Mouse (Mus musculus): ENCODE data around the gene Kif13a. TPM values are rescaled to one million over a fixed set of nuclear protein-coding genes. Genes with fewer than 3 reads are reported as not detected.
A peak's percentile ranks its signal among the peaks of the same experiment; 100 is the strongest.

Gene Kif13a
- polyA plus RNA-seq, 1 experiment: 17.4 TPM

DNA sequence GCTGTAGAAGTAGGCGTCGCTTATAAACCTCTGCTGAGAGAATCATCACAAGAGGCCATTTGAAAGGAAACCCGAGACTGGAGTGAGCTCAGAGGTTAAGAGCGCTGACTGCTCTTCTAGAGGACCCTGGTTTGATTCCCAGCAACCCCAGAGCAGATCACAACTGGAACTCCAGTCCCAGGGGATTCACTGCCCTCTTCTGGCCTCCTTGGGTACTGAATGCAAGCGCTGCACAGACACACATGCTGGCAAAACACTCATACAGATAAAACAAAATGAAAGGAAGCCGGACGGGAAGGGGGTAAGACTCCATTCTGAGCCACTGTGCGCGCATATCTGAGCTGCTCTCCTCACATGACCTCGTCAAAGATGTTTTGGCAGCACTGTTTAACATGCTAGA is 94.9 kb downstream of the Kif13a start:
- WGBS: 95% methylated on average over 10 of the region's 10 CpGs
- no peak overlapping the region for H3K4me3 ChIP-seq (ENCODE audit: insufficient read depth, low read depth, low read length)

DNA sequence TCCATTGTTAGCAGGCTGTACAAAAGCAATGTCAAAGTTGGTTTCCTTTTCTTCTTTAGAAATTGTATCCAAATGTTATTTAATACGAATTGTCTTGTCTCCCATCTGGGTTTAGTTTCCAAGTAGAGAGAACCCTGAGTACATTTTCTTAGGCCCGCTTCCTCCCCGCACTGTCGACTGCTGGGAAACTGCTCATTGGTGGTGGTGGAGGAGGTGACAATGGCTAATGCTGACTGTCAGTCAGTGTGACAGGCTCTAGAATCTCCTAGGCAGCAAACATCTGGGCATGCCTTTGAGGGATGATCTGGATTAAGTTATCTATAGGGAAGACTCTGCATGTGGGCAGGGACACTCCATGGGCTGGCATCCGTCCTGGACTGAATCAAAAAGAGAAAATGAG is 96.1 kb downstream of the Kif13a start:
- Histone ChIP-seq H3K4me1 (ENCODE audit: control insufficient read depth, insufficient read depth, low read length) (no peaks in the 10 kb centered on the region), H3K4me3 (ENCODE audit: insufficient read depth, low read depth, low read length) (no peak overlapping the region), H3K27ac (ENCODE audit: insufficient read depth, low read depth, low read length) (no peak overlapping the region), H3K36me3 (ENCODE audit: control insufficient read depth, insufficient read depth, low read length) (peaks cover 3% of the 10 kb centered on the region), H3K27me3 (replicated peaks; ENCODE audit: control insufficient read depth, insufficient read depth, low read length) (no peaks in the 10 kb centered on the region)
- TF ChIP-seq POLR2A (IDR thresholded peaks at IDR 0.05; ENCODE audit: low read depth, low read length): no peak
- no peak for TF ChIP-seq CTCF (conservative IDR thresholded peaks at IDR 0.05; ENCODE audit: insufficient read depth, insufficient read length, low read depth, low read length)
- WGBS: 71% methylated on average over 5 of the region's 5 CpGs
- no peak for DNase-seq

More for the DNA sequence above, 94.9 kb downstream of the Kif13a start:
- Histone ChIP-seq H3K36me3 (ENCODE audit: control insufficient read depth, insufficient read depth, low read length) (peaks cover 3% of the 10 kb centered on the region), H3K4me1 (ENCODE audit: control insufficient read depth, insufficient read depth, low read length) (no peaks in the 10 kb centered on the region), H3K27me3 (replicated peaks; ENCODE audit: control insufficient read depth, insufficient read depth, low read length) (no peaks in the 10 kb centered on the region), H3K27ac (ENCODE audit: insufficient read depth, low read depth, low read length) (no peak overlapping the region)
- no peak for DNase-seq
- TF ChIP-seq POLR2A (IDR thresholded peaks at IDR 0.05; ENCODE audit: low read depth, low read length): no peak
- no peak for TF ChIP-seq CTCF (conservative IDR thresholded peaks at IDR 0.05; ENCODE audit: insufficient read depth, insufficient read length, low read depth, low read length)

DNA sequence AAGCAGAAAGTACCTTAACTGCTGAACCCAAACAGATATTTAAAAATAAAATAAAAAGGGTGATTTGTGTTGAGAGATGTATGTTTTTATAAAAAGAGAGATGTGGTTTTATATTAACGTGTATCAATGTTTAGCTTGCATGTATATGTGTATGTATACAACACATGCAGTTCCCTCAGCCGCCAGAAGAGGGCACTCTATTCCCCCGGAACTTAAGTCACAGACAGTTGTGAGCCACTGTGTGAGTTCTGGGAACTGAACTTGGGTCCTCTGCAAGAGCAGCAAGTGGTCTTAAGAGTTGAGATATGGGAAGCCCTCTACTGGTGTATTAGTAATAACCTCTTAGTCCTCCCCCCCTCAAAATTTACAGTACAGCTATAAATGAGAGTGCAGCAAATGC is 96.7 kb downstream of the Kif13a start:
- no peaks in the 10 kb centered on the region for H3K4me1 ChIP-seq (ENCODE audit: control insufficient read depth, insufficient read depth, low read length)
- H3K36me3 ChIP-seq (ENCODE audit: control insufficient read depth, insufficient read depth, low read length): peaks cover 3% of the 10 kb centered on the region
- TF ChIP-seq CTCF (conservative IDR thresholded peaks at IDR 0.05; ENCODE audit: insufficient read depth, insufficient read length, low read depth, low read length) (peak; percentile 52), POLR2A (IDR thresholded peaks at IDR 0.05; ENCODE audit: low read depth, low read length) (no peak)
- 75% methylated on average over 3 of the region's 3 CpGs for WGBS
- H3K4me3 ChIP-seq (ENCODE audit: insufficient read depth, low read depth, low read length): no peak overlapping the region
- H3K27ac ChIP-seq (ENCODE audit: insufficient read depth, low read depth, low read length): no peak overlapping the region
- peak; percentile 8 for DNase-seq
- H3K27me3 ChIP-seq (replicated peaks; ENCODE audit: control insufficient read depth, insufficient read depth, low read length): no peaks in the 10 kb centered on the region

DNA sequence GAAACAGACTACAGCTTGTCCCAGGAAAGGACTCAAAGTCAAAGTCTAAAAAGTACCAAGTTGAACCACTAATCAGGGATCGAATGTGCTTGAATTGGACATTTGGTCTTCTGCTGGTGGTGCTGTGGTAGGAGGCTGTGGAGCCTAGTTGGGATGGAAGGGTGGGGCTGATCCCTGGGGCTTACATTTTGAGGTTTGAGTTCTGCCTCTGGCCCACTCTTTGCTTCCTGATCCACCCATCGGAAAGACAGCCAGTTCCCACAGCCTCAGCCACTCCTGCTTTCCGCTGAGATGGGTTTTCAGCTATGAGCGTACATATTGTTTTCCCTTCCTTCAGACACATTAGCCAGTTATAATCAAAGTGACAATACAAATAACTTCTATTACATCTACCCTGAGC is 106.4 kb downstream of the Kif13a start:
- no peak for DNase-seq
- Histone ChIP-seq H3K4me3 (ENCODE audit: insufficient read depth, low read depth, low read length) (no peak overlapping the region), H3K27ac (ENCODE audit: insufficient read depth, low read depth, low read length) (no peak overlapping the region), H3K36me3 (ENCODE audit: control insufficient read depth, insufficient read depth, low read length) (peaks cover 2% of the 10 kb centered on the region; the same call in 1 of the 2 replicates), H3K4me1 (ENCODE audit: control insufficient read depth, insufficient read depth, low read length) (no peaks in the 10 kb centered on the region), H3K27me3 (replicated peaks; ENCODE audit: control insufficient read depth, insufficient read depth, low read length) (no peaks in the 10 kb centered on the region)
- WGBS: 94% methylated on average over 4 of the region's 4 CpGs
- TF ChIP-seq CTCF (conservative IDR thresholded peaks at IDR 0.05; ENCODE audit: insufficient read depth, insufficient read length, low read depth, low read length) (no peak), POLR2A (IDR thresholded peaks at IDR 0.05; ENCODE audit: low read depth, low read length) (no peak)

DNA sequence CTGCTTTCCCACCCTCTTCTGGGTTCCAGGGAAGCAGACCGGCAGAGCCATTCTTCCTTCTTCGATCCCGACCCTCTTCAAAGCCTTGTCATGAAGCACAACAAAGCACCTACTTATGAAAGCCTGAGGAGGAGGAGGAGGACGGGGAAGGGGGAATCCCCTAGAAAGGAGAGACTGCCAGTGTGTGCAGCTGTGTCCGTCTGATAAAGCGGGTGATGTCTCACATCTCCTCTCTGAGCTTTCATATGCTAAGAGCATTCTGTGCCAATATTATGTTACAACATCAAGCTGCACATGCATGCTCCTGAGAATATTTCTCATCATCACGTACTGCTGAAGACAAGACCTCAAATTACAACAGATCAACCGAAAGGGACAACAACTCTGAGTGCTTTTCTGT is 107.5 kb downstream of the Kif13a start:
- no peak for DNase-seq
- TF ChIP-seq POLR2A (IDR thresholded peaks at IDR 0.05; ENCODE audit: low read depth, low read length) (no peak), CTCF (conservative IDR thresholded peaks at IDR 0.05; ENCODE audit: insufficient read depth, insufficient read length, low read depth, low read length) (no peak)
- no peaks in the 10 kb centered on the region for H3K27me3 ChIP-seq (replicated peaks; ENCODE audit: control insufficient read depth, insufficient read depth, low read length)
- 90% methylated on average over 8 of the region's 8 CpGs for WGBS
- no peaks in the 10 kb centered on the region for H3K4me1 ChIP-seq (ENCODE audit: control insufficient read depth, insufficient read depth, low read length)
- H3K27ac ChIP-seq (ENCODE audit: insufficient read depth, low read depth, low read length): no peak overlapping the region
- H3K4me3 ChIP-seq (ENCODE audit: insufficient read depth, low read depth, low read length): no peak overlapping the region
- peaks cover 2% of the 10 kb centered on the region; the same call in 1 of the 2 replicates for H3K36me3 ChIP-seq (ENCODE audit: control insufficient read depth, insufficient read depth, low read length)

DNA sequence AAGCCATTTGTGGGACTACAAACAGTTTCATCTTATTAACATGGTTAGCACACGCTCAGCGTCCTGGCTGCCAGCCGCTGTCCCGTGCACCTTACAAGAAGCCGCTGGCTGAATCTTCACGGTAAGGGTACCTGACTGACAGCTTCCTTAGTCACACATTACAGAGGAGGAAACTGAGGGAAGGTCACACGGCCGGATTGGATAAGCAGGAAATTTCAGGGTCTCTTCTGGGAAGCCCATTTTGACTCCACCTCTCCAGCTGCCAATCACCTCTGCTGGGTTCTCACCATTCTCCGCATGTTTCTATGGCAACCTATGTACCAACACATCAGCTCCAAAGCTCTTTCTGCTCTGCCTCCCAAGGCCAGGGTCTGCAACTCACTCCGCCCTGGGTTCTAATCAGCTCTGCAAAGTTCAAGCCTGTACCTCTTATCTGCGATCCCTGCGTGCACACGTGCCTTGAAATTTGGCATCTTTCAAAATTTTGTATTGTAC is 109.9 kb downstream of the Kif13a start:
- WGBS: 81% methylated on average over 13 of the region's 13 CpGs
- Histone ChIP-seq H3K27ac (ENCODE audit: insufficient read depth, low read depth, low read length) (no peak overlapping the region), H3K4me3 (ENCODE audit: insufficient read depth, low read depth, low read length) (no peak overlapping the region), H3K27me3 (replicated peaks; ENCODE audit: control insufficient read depth, insufficient read depth, low read length) (no peaks in the 10 kb centered on the region), H3K4me1 (ENCODE audit: control insufficient read depth, insufficient read depth, low read length) (no peaks in the 10 kb centered on the region), H3K36me3 (ENCODE audit: control insufficient read depth, insufficient read depth, low read length) (no peaks in the 10 kb centered on the region)
- DNase-seq: no peak
- TF ChIP-seq CTCF (conservative IDR thresholded peaks at IDR 0.05; ENCODE audit: insufficient read depth, insufficient read length, low read depth, low read length): no peak
- TF ChIP-seq POLR2A (IDR thresholded peaks at IDR 0.05; ENCODE audit: low read depth, low read length): no peak

DNA sequence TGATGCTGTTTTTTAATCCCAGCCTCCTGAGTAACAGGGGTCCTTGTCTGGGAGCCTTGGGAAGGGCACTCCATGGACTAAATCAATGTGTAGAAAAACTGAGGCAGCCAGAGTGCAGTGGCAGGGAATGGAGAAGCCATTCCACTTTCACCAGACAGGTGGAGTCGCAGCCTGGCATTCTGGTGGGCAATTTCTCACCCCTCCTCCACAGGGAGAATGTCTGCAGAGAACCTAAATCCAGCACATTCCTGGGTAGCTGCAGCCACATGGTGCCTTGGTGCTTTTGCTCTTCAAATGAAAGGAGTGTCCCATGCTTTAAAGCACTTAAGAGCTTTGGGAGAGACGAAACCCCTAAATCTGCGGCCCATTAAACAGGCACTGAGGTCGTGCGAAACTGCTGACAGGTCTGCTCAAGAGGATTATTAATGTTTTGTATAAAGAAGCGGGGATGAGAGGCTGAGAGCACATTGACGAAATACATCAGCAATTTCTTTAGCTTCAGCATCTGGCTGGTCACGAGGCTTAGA is 110.4 kb downstream of the Kif13a start:
- TF ChIP-seq POLR2A (IDR thresholded peaks at IDR 0.05; ENCODE audit: low read depth, low read length): no peak
- no peak for TF ChIP-seq CTCF (conservative IDR thresholded peaks at IDR 0.05; ENCODE audit: insufficient read depth, insufficient read length, low read depth, low read length)

More for the DNA sequence above, 110.4 kb downstream of the Kif13a start:
- H3K4me3 ChIP-seq (ENCODE audit: insufficient read depth, low read depth, low read length): no peak overlapping the region
- 73% methylated on average over 8 of the region's 8 CpGs for WGBS
- H3K27me3 ChIP-seq (replicated peaks; ENCODE audit: control insufficient read depth, insufficient read depth, low read length): no peaks in the 10 kb centered on the region
- no peaks in the 10 kb centered on the region for H3K4me1 ChIP-seq (ENCODE audit: control insufficient read depth, insufficient read depth, low read length)
- H3K36me3 ChIP-seq (ENCODE audit: control insufficient read depth, insufficient read depth, low read length): no peaks in the 10 kb centered on the region
- no peak for DNase-seq
- no peak overlapping the region for H3K27ac ChIP-seq (ENCODE audit: insufficient read depth, low read depth, low read length)
